Mouse (Mus musculus): Measurements from ENCODE around the gene Hhipl2. TPM values are rescaled to one million over a fixed set of nuclear protein-coding genes. Genes with fewer than 3 reads are reported as not detected.

Hhipl2 gene
- total and polyA plus RNA-seq, 2 experiments from 2014 or later, result 0.17 to 0.22 TPM

GRCm38 (mm10) chr1:183403396-183403795, 14.6 kb upstream of the Hhipl2 start:
- Histone ChIP-seq H3K4me3 (ENCODE audit: low read depth, low read length) (no peak overlapping the region), H3K9ac (replicated peaks; ENCODE audit: low read length, poor library complexity, severe bottlenecking) (no peak overlapping the region), H3K4me1 (ENCODE audit: insufficient read depth, low read length) (no peaks in the 10 kb centered on the region), H3K27ac (ENCODE audit: low read depth, low read length) (no peak overlapping the region), H3K9me3 (ENCODE audit: low read length) (no peaks in the 10 kb centered on the region), H3K36me3 (ENCODE audit: insufficient read depth, low read length) (peaks cover 50% of the 10 kb centered on the region), H3K27me3 (ENCODE audit: insufficient read depth, low read length) (no peaks in the 10 kb centered on the region), H3K4me2 (ENCODE audit: low read depth, low read length, poor library complexity, severe bottlenecking) (no peak overlapping the region)
- 94% methylated on average over 3 of the region's 3 CpGs for WGBS
- TF ChIP-seq CTCF (IDR thresholded peaks at IDR 0.05), result no peak
- DNase-seq (ENCODE audit: low spot score), result no peak
- no peak for ATAC-seq (ENCODE audit: low FRiP score)

- H3K36me3 ChIP-seq (ENCODE audit: insufficient read depth, low read length), result peaks cover 14% of the 10 kb centered on the region
- H3K9me3 ChIP-seq (ENCODE audit: low read length), result no peaks in the 10 kb centered on the region
- no peak for ATAC-seq (ENCODE audit: low FRiP score)
- H3K27me3 ChIP-seq (ENCODE audit: insufficient read depth, low read length), result no peaks in the 10 kb centered on the region
- no peak overlapping the region for H3K4me2 ChIP-seq (ENCODE audit: low read depth, low read length, poor library complexity, severe bottlenecking)
- no peak overlapping the region for H3K4me3 ChIP-seq (ENCODE audit: low read depth, low read length)
- WGBS, result 87% methylated on average over 15 of the region's 15 CpGs
- no peak for TF ChIP-seq CTCF (IDR thresholded peaks at IDR 0.05)
- no peaks in the 10 kb centered on the region for H3K4me1 ChIP-seq (ENCODE audit: insufficient read depth, low read length)
- H3K27ac ChIP-seq (ENCODE audit: low read depth, low read length), result no peak overlapping the region
- DNase-seq (ENCODE audit: low spot score), result no peak
- H3K9ac ChIP-seq (replicated peaks; ENCODE audit: low read length, poor library complexity, severe bottlenecking), result no peak overlapping the region
Measured at GRCm38 (mm10) chr1:183414081-183414727, 3.8 kb upstream of the Hhipl2 start.

DNA sequence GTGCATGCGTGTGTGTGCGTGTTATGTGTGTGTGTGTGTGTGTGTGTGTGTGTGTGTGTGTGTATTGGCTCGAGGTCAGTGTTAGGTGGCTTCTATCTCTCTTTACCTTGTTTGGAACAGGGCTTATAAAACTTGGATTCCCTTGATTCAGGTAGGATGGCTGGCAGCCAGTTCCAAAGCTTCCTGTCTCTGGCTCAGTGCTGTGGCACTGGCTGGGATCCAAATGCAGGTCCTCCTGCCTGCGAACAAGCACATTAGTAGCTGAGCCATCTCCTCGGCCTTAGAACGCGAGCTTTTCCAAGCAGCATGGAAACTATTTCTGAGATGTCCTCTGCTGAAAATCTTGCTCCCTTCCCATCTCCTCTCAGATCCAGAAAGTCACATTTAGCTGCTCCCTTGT, 1.7 kb downstream of the Hhipl2 start:
- TF ChIP-seq CTCF (IDR thresholded peaks at IDR 0.05), result no peak
- WGBS, result 81% methylated on average over 7 of the region's 7 CpGs
- Histone ChIP-seq H3K4me3 (ENCODE audit: low read depth, low read length) (no peak overlapping the region), H3K27me3 (ENCODE audit: insufficient read depth, low read length) (no peaks in the 10 kb centered on the region), H3K27ac (ENCODE audit: low read depth, low read length) (no peak overlapping the region), H3K4me2 (ENCODE audit: low read depth, low read length, poor library complexity, severe bottlenecking) (no peak overlapping the region), H3K9me3 (ENCODE audit: low read length) (no peaks in the 10 kb centered on the region), H3K9ac (replicated peaks; ENCODE audit: low read length, poor library complexity, severe bottlenecking) (no peak overlapping the region), H3K4me1 (ENCODE audit: insufficient read depth, low read length) (no peaks in the 10 kb centered on the region), H3K36me3 (ENCODE audit: insufficient read depth, low read length) (no peaks in the 10 kb centered on the region)
- peak; percentile 12 for DNase-seq (ENCODE audit: low spot score)
- ATAC-seq (ENCODE audit: low FRiP score), result no peak

GRCm38 (mm10) chr1:183420296-183420695, 2.3 kb downstream of the Hhipl2 start:
- H3K9me3 ChIP-seq (ENCODE audit: low read length), result no peaks in the 10 kb centered on the region
- H3K4me1 ChIP-seq (ENCODE audit: insufficient read depth, low read length), result no peaks in the 10 kb centered on the region
- no peak for TF ChIP-seq CTCF (IDR thresholded peaks at IDR 0.05)
- H3K27me3 ChIP-seq (ENCODE audit: insufficient read depth, low read length), result no peaks in the 10 kb centered on the region
- no peak overlapping the region for H3K27ac ChIP-seq (ENCODE audit: low read depth, low read length)
- no peak overlapping the region for H3K4me3 ChIP-seq (ENCODE audit: low read depth, low read length)
- ATAC-seq (ENCODE audit: low FRiP score) (no peak), DNase-seq (ENCODE audit: low spot score) (no peak)
- 90% methylated on average over 10 of the region's 10 CpGs for WGBS
- no peak overlapping the region for H3K4me2 ChIP-seq (ENCODE audit: low read depth, low read length, poor library complexity, severe bottlenecking)
- no peak overlapping the region for H3K9ac ChIP-seq (replicated peaks; ENCODE audit: low read length, poor library complexity, severe bottlenecking)
- no peaks in the 10 kb centered on the region for H3K36me3 ChIP-seq (ENCODE audit: insufficient read depth, low read length)

- Histone ChIP-seq H3K9me3 (ENCODE audit: low read length) (no peaks in the 10 kb centered on the region), H3K36me3 (ENCODE audit: insufficient read depth, low read length) (no peaks in the 10 kb centered on the region), H3K4me2 (ENCODE audit: low read depth, low read length, poor library complexity, severe bottlenecking) (no peak overlapping the region), H3K27ac (ENCODE audit: low read depth, low read length) (no peak overlapping the region), H3K9ac (replicated peaks; ENCODE audit: low read length, poor library complexity, severe bottlenecking) (no peak overlapping the region), H3K4me3 (ENCODE audit: low read depth, low read length) (no peak overlapping the region), H3K27me3 (ENCODE audit: insufficient read depth, low read length) (no peaks in the 10 kb centered on the region), H3K4me1 (ENCODE audit: insufficient read depth, low read length) (no peaks in the 10 kb centered on the region)
- TF ChIP-seq CTCF (IDR thresholded peaks at IDR 0.05), result peak; percentile 31; the same call in 1 of the 2 replicates
- no peak for ATAC-seq (ENCODE audit: low FRiP score)
- DNase-seq (ENCODE audit: low spot score), result no peak
- 94% methylated on average over 7 of the region's 7 CpGs for WGBS
Measured at GRCm38 (mm10) chr1:183424100-183424499, 6.1 kb downstream of the Hhipl2 start.

DNA sequence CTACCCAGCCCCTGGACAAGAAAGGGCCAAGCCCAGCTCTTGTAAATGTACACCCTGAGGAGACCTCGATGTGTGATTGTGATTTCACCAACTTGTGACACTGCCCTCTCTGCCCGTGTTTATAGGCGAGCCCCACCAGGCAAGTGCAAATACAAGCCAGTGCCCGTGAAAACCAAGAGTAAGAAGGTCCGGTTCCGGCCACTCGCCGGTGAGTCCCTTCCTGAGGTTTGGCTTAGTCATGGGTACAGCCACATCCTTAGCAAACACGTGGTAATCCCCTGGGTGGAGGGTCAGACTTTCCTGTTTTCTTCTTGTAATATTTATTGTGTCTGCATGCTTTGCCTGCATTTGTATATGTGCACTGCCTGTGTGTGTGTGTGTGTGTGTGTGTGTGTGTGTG, 16.9 kb downstream of the Hhipl2 start:
- Histone ChIP-seq H3K9ac (replicated peaks; ENCODE audit: low read length, poor library complexity, severe bottlenecking) (no peak overlapping the region), H3K27ac (ENCODE audit: low read depth, low read length) (no peak overlapping the region), H3K9me3 (ENCODE audit: low read length) (no peaks in the 10 kb centered on the region), H3K4me1 (ENCODE audit: insufficient read depth, low read length) (no peaks in the 10 kb centered on the region), H3K4me3 (ENCODE audit: low read depth, low read length) (no peak overlapping the region), H3K4me2 (ENCODE audit: low read depth, low read length, poor library complexity, severe bottlenecking) (no peak overlapping the region), H3K36me3 (ENCODE audit: insufficient read depth, low read length) (no peaks in the 10 kb centered on the region), H3K27me3 (ENCODE audit: insufficient read depth, low read length) (no peaks in the 10 kb centered on the region)
- 83% methylated on average over 9 of the region's 9 CpGs for WGBS
- no peak for TF ChIP-seq CTCF (IDR thresholded peaks at IDR 0.05)
- no peak for DNase-seq (ENCODE audit: low spot score)
- ATAC-seq (ENCODE audit: low FRiP score), result no peak
